Mouse (Mus musculus) kidney, embryonic 14.5 days (tissue): Measurements from ENCODE around the gene Mettl1. TPM values are rescaled to one million over a fixed set of nuclear protein-coding genes. Genes with fewer than 3 reads are reported as not detected.
A peak's percentile ranks its signal among the peaks of the same experiment; 100 is the strongest.
"Not testable (repeated sequence)": the region's sequence is repeated elsewhere in the genome, so short reads cannot be mapped to it uniquely, and the experiment has no call there.

Experiments
- ATAC-seq: fragments of 200-750 bp; cut with Nextera tagmentation; 2 replicates; pipeline ENCODE4 v1.8.0; 2017; ENCODE audit warnings: moderate number of reproducible peaks, mild to moderate bottlenecking, moderate TSS enrichment, moderate library complexity; ENCODE audit not compliant: low FRiP score, low TSS enrichment
- H3K27ac ChIP-seq: fragments of 300-500 bp; sonication (generic); 2 replicates; pipeline ENCODE4 v1.5.1; 2014; ENCODE audit warnings: low read depth, mild to moderate bottlenecking, low read length, moderate library complexity, mixed read lengths
- H3K27me3 ChIP-seq: fragments of 300-500 bp; sonication (generic); 2 replicates; pipeline ENCODE4 v1.6.1; 2014; ENCODE audit warnings: mild to moderate bottlenecking, low read length; ENCODE audit not compliant: control insufficient read depth, insufficient read depth
- H3K36me3 ChIP-seq: fragments of 300-500 bp; sonication (generic); 2 replicates; pipeline ENCODE4 v1.6.1; 2014; ENCODE audit warnings: low read length, mixed read lengths; ENCODE audit not compliant: control insufficient read depth, insufficient read depth
- H3K4me1 ChIP-seq: fragments of 300-500 bp; sonication (generic); 2 replicates; pipeline ENCODE4 v1.6.1; 2014; ENCODE audit warnings: low read length, mixed read lengths; ENCODE audit not compliant: control insufficient read depth, insufficient read depth
- H3K4me2 ChIP-seq: fragments of 300-500 bp; sonication (generic); replicated peaks from 2 replicates; pipeline ENCODE4 v1.6.1; 2014; ENCODE audit warnings: low read depth, mild to moderate bottlenecking, low read length
- H3K4me3 ChIP-seq: fragments of 300-500 bp; sonication (generic); 2 replicates; pipeline ENCODE4 v1.5.1; 2014; ENCODE audit warnings: mild to moderate bottlenecking, low read length
- H3K9ac ChIP-seq: fragments of 300-500 bp; sonication (generic); 2 replicates; pipeline ENCODE4 v1.6.1; 2014; ENCODE audit warnings: low read depth, mild to moderate bottlenecking, low read length, moderate library complexity
- H3K9me3 ChIP-seq: fragments of 300-500 bp; sonication (generic); 2 replicates; pipeline ENCODE4 v1.6.1; 2016; ENCODE audit warnings: low read length; ENCODE audit not compliant: control insufficient read depth
- WGBS: fragments of 180-500 bp; shearing (Covaris S2); extraction: QIAGEN DNeasy Blood & Tissue Kit; methylation state at CpG from one replicate; pipeline ENCODE4 v1.1.7; 2014; 5-methylcytosine and 5-hydroxymethylcytosine counted together
- polyA plus RNA-seq: library from polyadenylated mRNA; unstranded; fragments of >200 nt; fragmentation: Nextera tagmentation; extraction: Ambion mirVana; gene quantifications from 2 replicates; pipeline ENCODE4 v1.2.1, GENCODE M21; 2014

The Mettl1 gene
- polyA plus RNA-seq, 1 experiment from 2014 or later, result 69.5 TPM

DNA sequence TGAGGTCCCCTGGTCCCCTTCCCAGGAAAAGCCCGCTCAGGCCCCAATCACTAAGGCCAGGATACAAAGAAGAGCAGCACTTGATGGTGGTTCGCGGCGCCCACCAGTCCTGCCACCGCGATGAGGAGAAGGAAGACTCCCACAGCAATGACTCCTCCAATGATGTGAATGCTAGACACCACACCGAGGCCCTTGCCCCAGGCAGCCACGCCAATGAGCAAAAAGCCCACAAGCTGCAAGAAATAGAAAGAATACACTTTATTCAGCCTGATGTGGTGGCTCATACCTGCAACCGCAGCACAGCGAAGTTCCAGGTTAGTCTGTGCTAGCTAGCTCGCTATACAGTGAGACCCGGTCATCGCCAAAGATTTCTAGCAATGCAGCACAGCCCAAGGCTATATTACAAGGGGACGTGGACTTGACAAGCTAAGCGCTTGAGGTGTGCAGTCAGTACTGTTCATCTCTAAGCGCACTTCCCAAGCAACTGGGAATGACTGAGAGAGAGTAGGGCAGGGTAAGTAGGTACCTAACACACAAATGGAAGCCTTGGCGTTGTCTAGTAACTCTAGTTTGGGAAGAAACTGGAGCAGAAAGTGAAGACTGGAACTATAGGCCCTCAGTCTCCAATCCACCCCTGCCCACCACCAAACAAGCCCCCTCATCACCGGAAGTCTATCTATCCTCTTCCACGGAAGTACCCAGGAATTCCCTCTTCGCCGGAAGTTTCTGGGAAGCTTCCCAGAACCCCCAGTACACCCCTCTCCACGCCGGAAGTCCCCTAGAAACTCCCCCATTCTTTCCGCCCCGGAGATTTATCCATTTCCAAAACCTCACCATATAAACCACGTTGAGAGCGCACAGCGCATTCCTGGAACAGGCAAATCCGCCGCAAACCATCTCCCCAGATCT, 28.3 kb downstream of the Mettl1 start:
- no peaks in the 10 kb centered on the region for H3K9me3 ChIP-seq
- peak; percentile 61 for ATAC-seq
- peak overlapping the region; percentile 92 for H3K4me2 ChIP-seq

DNA sequence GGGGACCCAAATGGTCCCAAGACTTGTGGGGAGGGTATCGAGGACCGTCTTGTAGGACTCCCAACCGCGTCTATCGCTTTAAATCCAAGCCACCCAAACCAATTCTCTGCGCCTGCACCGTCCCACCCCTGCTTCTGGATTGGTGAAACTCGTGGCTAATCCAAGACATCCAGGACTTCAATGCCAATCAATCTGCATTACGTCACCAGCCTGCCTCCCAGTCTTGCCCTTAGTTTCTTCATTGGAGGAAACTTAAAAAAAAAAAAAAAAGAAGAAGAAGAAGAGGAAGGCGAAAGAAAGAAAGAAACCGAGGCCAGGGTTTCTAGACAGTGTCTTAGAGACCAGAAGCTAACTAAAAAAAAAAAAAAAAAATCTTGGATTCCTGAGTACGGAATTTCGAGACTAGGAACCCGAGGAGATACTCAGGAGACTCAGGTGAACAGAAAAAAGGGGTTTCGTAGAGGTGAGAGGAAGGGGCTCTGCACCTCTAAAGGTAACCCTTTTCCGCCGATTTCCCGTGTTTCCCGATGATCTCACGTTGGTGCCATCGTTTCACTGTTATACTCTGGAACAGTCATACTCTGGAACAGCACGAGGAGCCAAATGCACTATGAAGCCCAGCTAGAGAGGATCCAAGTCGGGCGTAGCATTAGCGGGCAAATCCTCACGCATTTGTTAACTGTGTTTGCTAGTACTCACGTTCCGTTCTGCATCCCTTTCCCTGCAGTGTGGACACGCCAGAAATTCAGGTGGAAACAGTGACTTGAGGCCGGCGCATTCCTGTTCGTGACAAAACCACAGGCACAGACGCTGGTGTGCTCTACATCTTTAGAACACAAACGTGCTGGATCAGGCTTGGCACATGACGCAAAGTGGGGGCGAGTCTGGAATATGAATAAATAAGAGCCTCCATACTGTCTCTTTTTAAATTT, 29.2 kb downstream of the Mettl1 start, which contains the start of gene Tspan31:
Gene Tspan31 (minus strand): TSS at position 75 of the 932 bp plus-strand sequence.
- H3K9ac ChIP-seq, result peak within 1 kb of the TSS; percentile 77
- 2% methylated on average over 36 of the region's 36 CpGs for WGBS
- peak within 1 kb of the TSS; percentile 90 for H3K27ac ChIP-seq
- peak; percentile 90 for ATAC-seq
- peaks cover 33% of the 10 kb centered on the region for H3K36me3 ChIP-seq
- H3K4me1 ChIP-seq, result peaks cover 13% of the 10 kb centered on the region
- peak within 1 kb of the TSS; percentile 92 for H3K4me2 ChIP-seq
- H3K9me3 ChIP-seq, result no peaks in the 10 kb centered on the region
- peak within 1 kb of the TSS; percentile 69 for H3K4me3 ChIP-seq
- no peaks in the 10 kb centered on the region; the same call in 1 of the 2 replicates for H3K27me3 ChIP-seq

More for the DNA sequence above, 28.3 kb downstream of the Mettl1 start:
- H3K36me3 ChIP-seq, result peaks cover 43% of the 10 kb centered on the region
- peak overlapping the region; percentile 90 for H3K27ac ChIP-seq
- peaks cover 13% of the 10 kb centered on the region for H3K4me1 ChIP-seq
- H3K9ac ChIP-seq, result peak overlapping the region; percentile 77
- no peaks in the 10 kb centered on the region for H3K27me3 ChIP-seq
- H3K4me3 ChIP-seq, result peak overlapping the region; percentile 69
- 5% methylated on average over 30 of the region's 30 CpGs for WGBS

DNA sequence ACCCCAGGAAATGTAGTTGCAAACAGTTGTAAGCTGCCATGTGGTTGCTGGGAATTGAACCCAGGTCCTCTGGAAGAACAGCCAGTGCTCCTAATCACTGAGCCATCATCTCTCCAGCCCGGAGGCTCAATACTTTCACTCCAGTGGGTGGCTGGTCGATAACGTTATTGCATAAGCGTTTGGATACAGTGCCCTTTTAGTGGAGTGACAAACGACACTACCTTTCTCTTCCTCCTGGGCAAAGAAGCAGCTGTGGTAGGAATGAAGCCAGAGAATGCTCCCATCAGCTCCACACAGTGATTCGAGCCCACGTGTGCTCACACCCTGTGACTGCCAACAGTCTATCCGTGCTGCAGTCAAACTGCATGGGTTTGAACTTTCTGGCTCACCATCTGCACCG, 30.0 kb downstream of the Mettl1 start:
- H3K27ac ChIP-seq, result no peak overlapping the region
- peak overlapping the region; percentile 77; the same call in 1 of the 2 replicates for H3K9ac ChIP-seq
- peak overlapping the region; percentile 92 for H3K4me2 ChIP-seq
- H3K27me3 ChIP-seq, result peaks cover 4% of the 10 kb centered on the region
- peaks cover 13% of the 10 kb centered on the region for H3K4me1 ChIP-seq
- peak overlapping the region; percentile 69 for H3K4me3 ChIP-seq
- ATAC-seq, result no peak
- H3K9me3 ChIP-seq, result no peaks in the 10 kb centered on the region
- 79% methylated on average over 9 of the region's 9 CpGs for WGBS
- H3K36me3 ChIP-seq, result peaks cover 26% of the 10 kb centered on the region

DNA sequence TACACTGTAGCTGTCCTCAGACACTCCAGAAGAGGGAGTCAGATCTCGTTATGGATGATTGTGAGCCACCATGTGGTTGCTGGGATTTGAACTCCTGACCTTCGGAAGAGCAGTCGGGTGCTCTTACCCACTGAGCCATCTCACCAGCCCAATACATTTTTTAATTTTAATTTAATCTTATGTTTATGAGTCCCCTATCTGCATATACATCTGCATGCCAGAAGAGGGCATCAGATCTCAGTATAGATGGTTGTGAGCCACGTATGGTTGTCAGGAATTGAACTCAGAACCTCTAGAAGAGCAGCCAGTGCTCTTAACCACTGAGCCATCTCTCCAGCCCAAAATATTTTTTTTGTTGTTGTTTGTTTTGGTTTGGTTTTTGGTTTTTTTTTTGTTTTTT, 31.1 kb downstream of the Mettl1 start:
- not testable (repeated sequence) for ATAC-seq

DNA sequence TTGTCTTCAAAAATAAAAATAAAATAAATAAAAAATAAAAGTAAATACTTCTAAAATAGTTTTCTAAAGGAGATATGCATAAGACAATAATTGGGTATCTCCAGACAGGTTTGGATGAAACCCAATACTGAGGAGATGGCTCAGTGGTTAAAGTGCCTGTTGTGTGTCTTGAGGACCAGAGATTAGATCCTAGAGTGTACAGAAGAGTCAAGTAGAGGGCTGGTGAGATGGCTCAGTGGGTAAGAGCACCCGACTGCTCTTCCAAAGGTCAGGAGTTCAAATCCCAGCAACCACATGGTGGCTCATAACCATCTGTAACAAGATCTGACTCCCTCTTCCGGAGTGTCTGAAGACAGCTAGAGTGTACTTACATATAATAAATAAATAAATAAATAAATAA, 31.8 kb downstream of the Mettl1 start:
- Histone ChIP-seq H3K27me3 (peaks cover 21% of the 10 kb centered on the region), H3K4me1 (peaks cover 13% of the 10 kb centered on the region)
- H3K36me3 ChIP-seq, H3K4me3 ChIP-seq, H3K9ac ChIP-seq, H3K27ac ChIP-seq, H3K4me2 ChIP-seq, ATAC-seq, H3K9me3 ChIP-seq: not testable (repeated sequence)
- 74% methylated on average over 2 of the region's 2 CpGs for WGBS

More for the DNA sequence above, 31.1 kb downstream of the Mettl1 start:
- Histone ChIP-seq H3K4me1 (peaks cover 13% of the 10 kb centered on the region), H3K36me3 (peaks cover 15% of the 10 kb centered on the region), H3K27me3 (peaks cover 15% of the 10 kb centered on the region)
- not testable (repeated sequence) for H3K27ac ChIP-seq, H3K9me3 ChIP-seq, H3K4me3 ChIP-seq, H3K9ac ChIP-seq, H3K4me2 ChIP-seq
- 92% methylated on average over 4 of the region's 4 CpGs for WGBS

DNA sequence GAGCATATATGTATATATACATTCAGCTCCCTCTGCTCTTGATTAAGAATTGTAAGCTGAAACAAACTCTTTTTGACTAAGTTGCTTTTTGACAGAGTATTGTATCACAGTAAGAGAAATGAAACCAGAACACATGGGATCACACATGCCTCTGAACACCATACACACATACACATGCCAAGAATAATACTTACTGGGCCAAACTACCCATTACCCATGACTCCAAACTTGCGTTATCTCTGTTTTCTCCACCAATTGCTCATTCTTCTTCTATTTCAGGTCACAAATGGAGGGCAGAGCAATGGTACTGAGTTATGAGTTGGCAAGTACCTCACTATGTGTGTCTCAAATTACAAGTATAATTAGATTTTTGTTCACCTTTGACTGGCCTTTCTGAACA, 32.8 kb downstream of the Mettl1 start:
- no peak overlapping the region for H3K4me3 ChIP-seq
- no peak overlapping the region for H3K4me2 ChIP-seq
- no peaks in the 10 kb centered on the region for H3K36me3 ChIP-seq
- ATAC-seq, result no peak
- 97% methylated on average over 1 of the region's 1 CpGs for WGBS
- no peak overlapping the region for H3K9ac ChIP-seq
- no peaks in the 10 kb centered on the region for H3K9me3 ChIP-seq
- H3K27ac ChIP-seq, result no peak overlapping the region
- H3K4me1 ChIP-seq, result peaks cover 12% of the 10 kb centered on the region
- peaks cover 31% of the 10 kb centered on the region for H3K27me3 ChIP-seq

DNA sequence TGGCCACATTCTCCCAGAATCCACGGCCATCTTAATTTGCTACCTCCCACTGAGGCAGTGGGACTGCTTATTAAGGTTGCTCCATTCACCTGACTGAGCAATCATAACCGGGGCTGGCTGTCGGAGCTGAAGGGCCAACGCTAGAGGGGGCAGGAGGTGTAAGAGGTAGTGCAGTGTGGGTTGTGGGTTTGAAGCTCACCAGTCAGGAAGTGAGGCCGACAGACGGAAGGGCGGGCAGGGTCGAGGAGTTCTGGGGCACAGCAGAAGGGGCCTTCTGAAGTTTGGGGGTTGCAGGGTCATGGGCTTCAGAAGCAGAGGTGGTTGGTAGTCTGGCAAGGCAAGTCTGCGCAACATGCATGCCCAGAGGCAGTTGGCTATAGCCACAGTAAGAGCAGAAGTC, 33.9 kb downstream of the Mettl1 start, which contains the start of gene Agap2:
Gene Agap2 (plus strand): TSS at position 205 of the 400 bp plus-strand sequence.
- no peak within 1 kb of the TSS for H3K9ac ChIP-seq
- H3K27me3 ChIP-seq, result peaks cover 42% of the 10 kb centered on the region
- peaks cover 20% of the 10 kb centered on the region for H3K4me1 ChIP-seq
- no peaks in the 10 kb centered on the region for H3K9me3 ChIP-seq
- H3K36me3 ChIP-seq, result no peaks in the 10 kb centered on the region
- WGBS, result 56% methylated on average over 9 of the region's 9 CpGs
- no peak within 1 kb of the TSS for H3K27ac ChIP-seq
- no peak within 1 kb of the TSS for H3K4me2 ChIP-seq
- no peak within 1 kb of the TSS for H3K4me3 ChIP-seq
- no peak for ATAC-seq

DNA sequence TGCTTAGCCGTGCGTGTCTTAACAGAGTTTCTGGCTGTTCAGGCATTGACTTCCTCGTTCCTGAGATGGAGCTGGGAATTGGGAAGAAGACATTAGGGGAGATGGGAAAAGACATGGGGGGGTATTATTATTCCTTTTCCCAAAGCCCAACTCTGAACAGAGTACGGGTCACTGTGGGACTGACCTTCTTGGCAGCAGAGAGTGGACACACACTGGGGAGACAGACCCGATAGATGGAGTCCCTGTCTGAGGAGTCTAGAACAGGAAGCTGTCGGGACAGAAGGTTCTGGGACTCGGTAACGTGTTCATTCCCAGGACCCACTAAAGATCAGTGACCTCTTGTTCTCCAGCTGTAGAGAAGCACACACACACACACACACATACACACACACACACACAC, 34.4 kb downstream of the Mettl1 start:
- no peaks in the 10 kb centered on the region for H3K9me3 ChIP-seq
- no peaks in the 10 kb centered on the region for H3K36me3 ChIP-seq
- H3K9ac ChIP-seq, result no peak overlapping the region
- no peak for ATAC-seq
- H3K4me2 ChIP-seq, result no peak overlapping the region
- no peak overlapping the region for H3K4me3 ChIP-seq
- H3K27ac ChIP-seq, result no peak overlapping the region
- 66% methylated on average over 8 of the region's 8 CpGs for WGBS
- H3K27me3 ChIP-seq, result peaks cover 48% of the 10 kb centered on the region
- H3K4me1 ChIP-seq, result peaks cover 21% of the 10 kb centered on the region
